Comparison of ENCODE assay signal across 11 mouse cellular contexts in genomic region chr14:32015131-32015770, GRCm38 (mm10). TPM values are rescaled to one million over a fixed set of nuclear protein-coding genes. Genes with fewer than 3 reads are reported as not detected.
DNase-seq lines count a peak whose midpoint lies in the region; ATAC-seq and TF ChIP-seq lines count a peak whose summit lies in the region.
"Had no signal": no experiment of that assay in that cellular context is flagged by ENCODE, and none has a peak within 500 bp of the region (broad histone marks: within the 10 kb centered on the region; RNA-seq: fewer than 3 reads in every experiment).

No protein-coding gene starts in this region.

- 85% methylated on average over 7 of the region's 7 CpGs for WGBS in hindbrain, embryonic 15.5 days
- 85% methylated on average over 7 of the region's 7 CpGs for WGBS in hindbrain, embryonic 13.5 days
- 75% methylated on average over 7 of the region's 7 CpGs for WGBS in lung, embryonic 14.5 days

- no peak overlapping the region for H3K4me2 ChIP-seq in hindbrain, embryonic 15.5 days
- H3K4me2 ChIP-seq in hindbrain, embryonic 13.5 days = no peak overlapping the region
- no peak overlapping the region for H3K4me2 ChIP-seq in lung, embryonic 14.5 days

- H3K27ac ChIP-seq in hindbrain, embryonic 15.5 days (replicated peaks) = 0 out of 2 replicates have a peak overlapping the region, but pooled peaks have one; percentile 16
- no peak overlapping the region for H3K27ac ChIP-seq in hindbrain, embryonic 13.5 days
- 0 out of 2 replicates have a peak overlapping the region, but pooled peaks have one; percentile 8 for H3K27ac ChIP-seq in lung, embryonic 14.5 days (ENCODE audit: low read depth)
- H3K27ac ChIP-seq: liver, embryonic 14.5 days had no signal

- H3K9me3 ChIP-seq in hindbrain, embryonic 15.5 days = no peaks in the 10 kb centered on the region
- H3K9me3 ChIP-seq in hindbrain, embryonic 13.5 days = no peaks in the 10 kb centered on the region
- H3K9me3 ChIP-seq in lung, embryonic 14.5 days (ENCODE audit: low read depth, low read length) = no peaks in the 10 kb centered on the region

- H3K4me3 ChIP-seq in hindbrain, embryonic 15.5 days = no peak overlapping the region
- no peak overlapping the region for H3K4me3 ChIP-seq in hindbrain, embryonic 13.5 days
- H3K4me3 ChIP-seq in lung, embryonic 14.5 days (ENCODE audit: low read depth, low read length) = no peak overlapping the region

- peaks cover 14% of the 10 kb centered on the region for H3K4me1 ChIP-seq in hindbrain, embryonic 15.5 days (replicated peaks)
- peaks cover 19% of the 10 kb centered on the region for H3K4me1 ChIP-seq in hindbrain, embryonic 13.5 days (replicated peaks)
- no peaks in the 10 kb centered on the region for H3K4me1 ChIP-seq in lung, embryonic 14.5 days (ENCODE audit: insufficient read depth)

- no peak for TF ChIP-seq CTCF in lung, embryonic 14.5 days (IDR thresholded peaks at IDR 0.05; ENCODE audit: low read depth)

- H3K9ac ChIP-seq in hindbrain, embryonic 15.5 days = no peak overlapping the region
- no peak overlapping the region for H3K9ac ChIP-seq in hindbrain, embryonic 13.5 days
- H3K9ac ChIP-seq in lung, embryonic 14.5 days = no peak overlapping the region
- H3K9ac ChIP-seq: liver, embryonic 14.5 days had no signal

- H3K27me3 ChIP-seq in hindbrain, embryonic 15.5 days = no peaks in the 10 kb centered on the region
- H3K27me3 ChIP-seq in hindbrain, embryonic 13.5 days = no peaks in the 10 kb centered on the region
- no peaks in the 10 kb centered on the region for H3K27me3 ChIP-seq in lung, embryonic 14.5 days (ENCODE audit: insufficient read depth, low read length)

- ATAC-seq in hindbrain, embryonic 15.5 days (ENCODE audit: low FRiP score, low read depth) = no peak
- no peak for ATAC-seq in hindbrain, embryonic 13.5 days (ENCODE audit: low FRiP score)
- ATAC-seq in lung, embryonic 14.5 days (ENCODE audit: insufficient read depth) = peak; percentile 35; the same call in 1 of the 2 replicates
- ATAC-seq in activated CD4-positive, CD25-positive, alpha-beta regulatory T cell, adult 4 months = no peak

- H3K36me3 ChIP-seq in hindbrain, embryonic 15.5 days = no peaks in the 10 kb centered on the region
- no peaks in the 10 kb centered on the region for H3K36me3 ChIP-seq in hindbrain, embryonic 13.5 days
- no peaks in the 10 kb centered on the region for H3K36me3 ChIP-seq in lung, embryonic 14.5 days (ENCODE audit: insufficient read depth)

- DNase-seq in urinary bladder, postnatal 14 days (ENCODE audit: low spot score) = peak; percentile 44
- DNase-seq in urinary bladder, postnatal 4 days (ENCODE audit: low spot score in 2 of 2) = no peak
- DNase-seq in lung, embryonic 14.5 days = peak; percentile 67
- no peak for DNase-seq in cerebellum, postnatal 36 days
- DNase-seq: cerebellum, adult 11 months; right cerebral cortex, postnatal 14 days; thymus, postnatal 25 days had no signal

RNA-seq across cellular contexts. Expression of gene Galnt15, which starts 13.5 kb away (rescaled TPM):
- polyA plus RNA-seq in hindbrain, embryonic 15.5 days (2015; fragmentation: Nextera tagmentation; extraction: Ambion mirVana) = 0.68 and 0.73 TPM in 2 replicates
- polyA plus RNA-seq in hindbrain, embryonic 13.5 days (2015; fragmentation: Nextera tagmentation; extraction: Ambion mirVana) = 0.19 and 0.22 TPM in 2 replicates
- 0.08 and 0.18 TPM in 2 replicates for polyA plus RNA-seq in lung, embryonic 14.5 days (2014; fragmentation: Nextera tagmentation; extraction: Ambion mirVana)
- polyA plus RNA-seq in activated CD4-positive, CD25-positive, alpha-beta regulatory T cell, adult 4 months (2017; shearing (Covaris generic)) = not detected
- polyA plus RNA-seq: liver, embryonic 14.5 days had no signal

Comparison
In these comparisons a context has a peak if more than half of its experiments do, and no peak if none do; other contexts are left out.
1. DNase-seq: peak in urinary bladder, postnatal 14 days (single experiment) and lung, embryonic 14.5 days (single experiment); none in urinary bladder, postnatal 4 days (0 of 2) and cerebellum, postnatal 36 days (0 of 2).